Mouse (Mus musculus) mouse embryonic stem cell (cell line): ENCODE results near the gene Kcnmb4.

ENCODE experiments used
- in situ Hi-C, 2 experiments: fragments of 300-500 bp; cut with MboI; formaldehyde crosslinking; loops; 1 replicate in 1 of 2; 3 replicates in 1 of 2; pipeline ENCODE4 v1.14.3; 2019 to 2020; ENCODE audit warnings: low sequenced_read_pairs in 2 of 2, low pct_unique_long_range_greater_than_20kb in 1 of 2, mixed read lengths in 1 of 2; ENCODE audit not compliant: unreplicated experiment in 1 of 2

Kcnmb4 gene

GRCm38 (mm10) chr10:116418121-116418726 is 55.5 kb downstream of the Kcnmb4 start:
- in situ Hi-C loops, result loop anchor here in 1 of 2 experiments (25.0 kb wide), 1 partner anchor 206 kb away; no protein-coding TSS in a partner anchor

- in situ Hi-C loops, result loop anchor here in 1 of 2 experiments (25.0 kb wide), 1 partner anchor 204 kb away; no protein-coding TSS in a partner anchor
Observed at GRCm38 (mm10) chr10:116416726-116417125, 57.0 kb downstream of the Kcnmb4 start.

- in situ Hi-C loops, result loop anchor here in 1 of 2 experiments (25.0 kb wide), 1 partner anchor 204 kb away; no protein-coding TSS in a partner anchor
Observed at GRCm38 (mm10) chr10:116416142-116416541, 57.5 kb downstream of the Kcnmb4 start.

GRCm38 (mm10) chr10:116410826-116411225 is 62.9 kb downstream of the Kcnmb4 start:
- in situ Hi-C loops, result loop anchor here in 1 of 2 experiments (25.0 kb wide), 1 partner anchor 199 kb away; no protein-coding TSS in a partner anchor

GRCm38 (mm10) chr10:116407684-116408359 is 65.9 kb downstream of the Kcnmb4 start:
- in situ Hi-C loops, result loop anchor here in 1 of 2 experiments (25.0 kb wide), 1 partner anchor 196 kb away; no protein-coding TSS in a partner anchor

- in situ Hi-C loops, result loop anchor here in 1 of 2 experiments (25.0 kb wide), 1 partner anchor 193 kb away; no protein-coding TSS in a partner anchor
Observed at GRCm38 (mm10) chr10:116405011-116405410, 68.7 kb downstream of the Kcnmb4 start.

- in situ Hi-C loops, result loop anchor here in 1 of 2 experiments (25.0 kb wide), 1 partner anchor 191 kb away; no protein-coding TSS in a partner anchor
Observed at GRCm38 (mm10) chr10:116403679-116404078, 70.0 kb downstream of the Kcnmb4 start.

GRCm38 (mm10) chr10:116402742-116403425 is 70.8 kb downstream of the Kcnmb4 start:
- in situ Hi-C loops, result loop anchor here in 1 of 2 experiments (25.0 kb wide), 1 partner anchor 191 kb away; no protein-coding TSS in a partner anchor

- in situ Hi-C loops, result no loop called here
Observed at GRCm38 (mm10) chr10:116397973-116398372, 75.7 kb downstream of the Kcnmb4 start.

- in situ Hi-C loops, result no loop called here
Observed at GRCm38 (mm10) chr10:116397573-116397972, 76.1 kb downstream of the Kcnmb4 start.

- in situ Hi-C loops, result no loop called here
Observed at GRCm38 (mm10) chr10:116396966-116397365, 76.7 kb downstream of the Kcnmb4 start.

- in situ Hi-C loops, result no loop called here
Observed at GRCm38 (mm10) chr10:116396279-116396678, 77.4 kb downstream of the Kcnmb4 start.

GRCm38 (mm10) chr10:116394585-116394984 is 79.1 kb downstream of the Kcnmb4 start:
- in situ Hi-C loops, result no loop called here

- in situ Hi-C loops, result no loop called here
Observed at GRCm38 (mm10) chr10:116393790-116394475, 79.7 kb downstream of the Kcnmb4 start.

GRCm38 (mm10) chr10:116388840-116389239 is 84.8 kb downstream of the Kcnmb4 start:
- in situ Hi-C loops, result no loop called here

GRCm38 (mm10) chr10:116386391-116386885 is 87.2 kb downstream of the Kcnmb4 start:
- in situ Hi-C loops, result no loop called here

- in situ Hi-C loops, result no loop called here
Observed at GRCm38 (mm10) chr10:116384401-116384800, 89.3 kb downstream of the Kcnmb4 start.
